Mouse (Mus musculus): ENCODE measurements around the gene Dnaja4.

DNA sequence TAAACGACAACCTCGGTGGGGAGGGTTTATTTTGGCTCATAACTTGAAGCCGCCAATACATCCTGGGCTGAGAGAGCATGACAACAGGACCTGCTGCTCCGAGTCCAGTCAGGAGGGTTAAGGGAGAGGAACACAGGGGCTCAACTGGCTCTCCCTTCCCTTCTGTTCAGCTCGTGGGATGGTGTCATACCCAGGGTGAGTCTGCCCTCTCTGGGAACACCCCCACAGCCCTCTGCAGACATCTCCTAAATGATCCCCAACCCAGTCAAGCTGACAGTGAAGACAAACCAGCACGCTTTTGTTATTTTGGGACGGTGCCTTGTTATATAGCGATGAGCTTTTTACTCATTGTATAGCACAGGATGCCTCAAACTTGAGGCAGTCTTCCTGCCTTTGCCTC is 9.2 kb upstream of the Dnaja4 start:
- TF ChIP-seq CTCF (IDR thresholded peaks at IDR 0.05; ENCODE audit: insufficient read depth, low read length) (no peak), POLR2A (IDR thresholded peaks at IDR 0.05; ENCODE audit: borderline replicate concordance, extremely low read depth, low read depth, low read length) (no peak)
